Mouse (Mus musculus) T-cell, adult 2 months (primary cell): ENCODE results near the gene Tnpo1.
A peak's percentile ranks its signal among the peaks of the same experiment; 100 is the strongest.

ENCODE experiments used
- DNase-seq: peaks from one replicate; pipeline ENCODE4 v3.0.0; 2022; ENCODE audit warnings: low spot score

The Tnpo1 gene

GRCm38 (mm10) chr13:98926213-98926957 lies at the start of gene Tnpo1:
Gene Tnpo1 (minus strand): TSS chr13:98926384.
- peak; percentile 85 for DNase-seq

GRCm38 (mm10) chr13:98972090-98972489 lies 45.9 kb upstream of the Tnpo1 start:
- no peak for DNase-seq

GRCm38 (mm10) chr13:98971641-98972040 lies 45.5 kb upstream of the Tnpo1 start:
- no peak for DNase-seq

GRCm38 (mm10) chr13:98968517-98968916 lies 42.3 kb upstream of the Tnpo1 start:
- no peak for DNase-seq

- DNase-seq: no peak
These were observed 41.8 kb upstream of the Tnpo1 start for GRCm38 (mm10) chr13:98967942-98968341.

GRCm38 (mm10) chr13:98966583-98966982 lies 40.4 kb upstream of the Tnpo1 start:
- no peak for DNase-seq

- DNase-seq: no peak
These were observed 37.4 kb upstream of the Tnpo1 start for GRCm38 (mm10) chr13:98963612-98964011.

GRCm38 (mm10) chr13:98958177-98958576 lies 32.0 kb upstream of the Tnpo1 start:
- DNase-seq: no peak

- no peak for DNase-seq
These were observed 30.0 kb upstream of the Tnpo1 start for GRCm38 (mm10) chr13:98956209-98956608.

GRCm38 (mm10) chr13:98955676-98956075 lies 29.5 kb upstream of the Tnpo1 start:
- no peak for DNase-seq

GRCm38 (mm10) chr13:98955226-98955625 lies 29.0 kb upstream of the Tnpo1 start:
- no peak for DNase-seq

GRCm38 (mm10) chr13:98953830-98954229 lies 27.6 kb upstream of the Tnpo1 start:
- no peak for DNase-seq

- no peak for DNase-seq
These were observed 25.8 kb upstream of the Tnpo1 start for GRCm38 (mm10) chr13:98951951-98952350.

- no peak for DNase-seq
These were observed 22.0 kb upstream of the Tnpo1 start for GRCm38 (mm10) chr13:98948146-98948545.

- no peak for DNase-seq
These were observed 20.2 kb upstream of the Tnpo1 start for GRCm38 (mm10) chr13:98946434-98946833.

GRCm38 (mm10) chr13:98945908-98946307 lies 19.7 kb upstream of the Tnpo1 start:
- no peak for DNase-seq

GRCm38 (mm10) chr13:98945381-98945780 lies 19.2 kb upstream of the Tnpo1 start:
- DNase-seq: no peak

GRCm38 (mm10) chr13:98944620-98945081 lies 18.5 kb upstream of the Tnpo1 start:
- peak; percentile 78 for DNase-seq

GRCm38 (mm10) chr13:98942360-98942759 lies 16.2 kb upstream of the Tnpo1 start:
- no peak for DNase-seq

GRCm38 (mm10) chr13:98941829-98942343 lies 15.7 kb upstream of the Tnpo1 start:
- no peak for DNase-seq

GRCm38 (mm10) chr13:98937108-98937507 lies 10.9 kb upstream of the Tnpo1 start:
- peak; percentile 42 for DNase-seq

GRCm38 (mm10) chr13:98928908-98929307 lies 2.7 kb upstream of the Tnpo1 start:
- no peak for DNase-seq

- no peak for DNase-seq
These were observed 716 bp upstream of the Tnpo1 start for GRCm38 (mm10) chr13:98926958-98927242.
